Mouse (Mus musculus): ENCODE measurements around the gene Try5.
"Not testable (repeated sequence)": the region's sequence is repeated elsewhere in the genome, so short reads cannot be mapped to it uniquely, and the experiment has no call there.

Gene Try5

GRCm38 (mm10) chr6:41316741-41317140 is at the start of gene Try5:
TSS of gene Try5 (minus strand) at chr6:41316841.
- not testable (repeated sequence) for DNase-seq (ENCODE audit: low spot score)

- no peak for DNase-seq (ENCODE audit: low spot score)
These were observed 37.3 kb upstream of the Try5 start, which contains the start of gene Try10 for GRCm38 (mm10) chr6:41353932-41354331. TSS of gene Try10 (plus strand) at chr6:41354105.

- DNase-seq (ENCODE audit: low spot score), result no peak
These were observed 14.7 kb downstream of the Try5 start, which contains the start of gene Try4 for GRCm38 (mm10) chr6:41301969-41302368. TSS of gene Try4 (plus strand) at chr6:41302269.

- DNase-seq (ENCODE audit: low spot score), result no peak
These were observed 18.4 kb downstream of the Try5 start for GRCm38 (mm10) chr6:41298255-41298654.

- no peak for DNase-seq (ENCODE audit: low spot score)
These were observed 50.5 kb downstream of the Try5 start for GRCm38 (mm10) chr6:41266140-41266539.

- DNase-seq (ENCODE audit: low spot score), result no peak
These were observed 53.8 kb downstream of the Try5 start for GRCm38 (mm10) chr6:41262796-41263195.
